ENCODE assay signal across 13 mouse cellular contexts in the genomic region with DNA sequence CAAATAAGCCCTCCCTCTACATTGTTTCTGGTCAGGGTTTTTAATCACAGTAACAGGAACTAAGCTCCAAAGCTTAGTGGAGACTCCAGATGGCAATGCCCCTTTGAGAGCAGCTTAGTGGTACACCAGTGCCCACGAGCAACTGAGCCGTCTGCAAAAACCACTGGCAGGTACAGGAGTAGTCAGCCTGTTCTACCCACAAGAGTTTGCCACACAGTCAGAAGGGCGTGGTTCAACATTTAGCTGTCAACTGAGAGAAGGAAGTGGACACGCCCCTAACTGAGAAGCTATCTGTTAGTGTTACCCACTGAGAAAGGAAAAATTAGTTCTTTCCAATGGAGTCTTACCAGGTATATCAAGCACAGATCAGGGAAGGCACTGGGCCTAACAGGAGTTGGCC. TPM values are rescaled to one million over a fixed set of nuclear protein-coding genes. Genes with fewer than 3 reads are reported as not detected.
DNase-seq lines count a peak whose midpoint lies in the region; ATAC-seq and TF ChIP-seq lines count a peak whose summit lies in the region.
"Had no signal": no experiment of that assay in that cellular context is flagged by ENCODE, and none has a peak within 500 bp of the region (broad histone marks: within the 10 kb centered on the region; RNA-seq: fewer than 3 reads in every experiment).

No protein-coding gene starts in this region.

- WGBS in heart, embryonic 11.5 days (ENCODE audit: insufficient replicate concordance) = 83% methylated on average over 4 of the region's 4 CpGs

- no peak overlapping the region for H3K4me2 ChIP-seq in heart, embryonic 11.5 days
- H3K4me2 ChIP-seq: embryonic facial prominence, embryonic 15.5 days; midbrain, embryonic 15.5 days had no signal

- H3K4me3 ChIP-seq in G1E (ENCODE audit: low read depth, low read length) = no peak overlapping the region; the same call in 1 of the 2 replicates
- no peak overlapping the region for H3K4me3 ChIP-seq in heart, embryonic 11.5 days (ENCODE audit: low read depth, low read length)
- H3K4me3 ChIP-seq: embryonic facial prominence, embryonic 15.5 days; hindbrain, embryonic 10.5 days; midbrain, embryonic 15.5 days had no signal

- no peak overlapping the region for H3K9ac ChIP-seq in heart, embryonic 11.5 days (ENCODE audit: low read depth, low read length)
- H3K9ac ChIP-seq: embryonic facial prominence, embryonic 15.5 days; midbrain, embryonic 15.5 days had no signal

- no peaks in the 10 kb centered on the region for H3K27me3 ChIP-seq in G1E (ENCODE audit: insufficient read depth, low read length)
- H3K27me3 ChIP-seq in heart, embryonic 11.5 days (ENCODE audit: control insufficient read depth, insufficient read depth, low read length) = no peaks in the 10 kb centered on the region
- H3K27me3 ChIP-seq: embryonic facial prominence, embryonic 15.5 days; midbrain, embryonic 15.5 days had no signal

- peaks cover 65% of the 10 kb centered on the region for H3K36me3 ChIP-seq in G1E (replicated peaks)
- no peaks in the 10 kb centered on the region for H3K36me3 ChIP-seq in heart, embryonic 11.5 days (ENCODE audit: control insufficient read depth, insufficient read depth, low read length)
- H3K36me3 ChIP-seq: embryonic facial prominence, embryonic 15.5 days; hindbrain, embryonic 10.5 days; midbrain, embryonic 15.5 days had no signal

- no peaks in the 10 kb centered on the region for H3K9me3 ChIP-seq in G1E (replicated peaks)
- no peaks in the 10 kb centered on the region for H3K9me3 ChIP-seq in heart, embryonic 11.5 days (replicated peaks; ENCODE audit: control insufficient read depth, low read length)
- H3K9me3 ChIP-seq: embryonic facial prominence, embryonic 15.5 days; hindbrain, embryonic 10.5 days; midbrain, embryonic 15.5 days had no signal

- H3K27ac ChIP-seq in heart, embryonic 11.5 days (ENCODE audit: low read depth, low read length) = no peak overlapping the region
- H3K27ac ChIP-seq: embryonic facial prominence, embryonic 15.5 days; hindbrain, embryonic 10.5 days; kidney, postnatal 0 days; midbrain, embryonic 15.5 days had no signal

- H3K4me1 ChIP-seq in G1E (ENCODE audit: insufficient read depth, low read depth, low read length) = peaks cover 73% of the 10 kb centered on the region
- no peaks in the 10 kb centered on the region for H3K4me1 ChIP-seq in heart, embryonic 11.5 days (ENCODE audit: control insufficient read depth, insufficient read depth, low read length)
- H3K4me1 ChIP-seq: hindbrain, embryonic 10.5 days; midbrain, embryonic 15.5 days had no signal

- no peak for TF ChIP-seq CTCF in G1E (IDR thresholded peaks at IDR 0.05; ENCODE audit: low read depth, low read length)

- DNase-seq in 3T3-L1 (ENCODE audit: low read depth, low spot score) = peak; percentile 53
- DNase-seq in G1E (ENCODE audit: low spot score) = no peak
- DNase-seq in induced T-regulatory cell, adult 2 months (ENCODE audit: low read depth) = peak; percentile 88
- DNase-seq in cerebellum, adult 9-11 months = no peak
- DNase-seq in right cerebral cortex, postnatal 4 days = no peak
- DNase-seq in adrenal gland, adult 8-10 months = no peak
- DNase-seq: left cerebral cortex, postnatal 4 days had no signal

- peak; percentile 72 for ATAC-seq in G1E (ENCODE audit: extremely low read depth, insufficient number of reproducible peaks, low FRiP score, poor library complexity, severe bottlenecking)
- ATAC-seq in megakaryocyte progenitor cell, adult 5-6 weeks (replicated peaks; ENCODE audit: poor library complexity) = peak; percentile 71
- ATAC-seq in heart, embryonic 11.5 days (replicated peaks; ENCODE audit: insufficient number of reproducible peaks, low FRiP score, low TSS enrichment) = no peak
- ATAC-seq: midbrain, embryonic 15.5 days had no signal

RNA-seq across cellular contexts. Expression of gene Fyb, which starts 32.1 kb away (rescaled TPM):
- total RNA-seq in G1E (2014; fragmentation: Nextera tagmentation) (292 and 317 TPM in 2 replicates), G1E (2017) (126 and 146 TPM in 2 replicates)
- 1,103 and 1,581 TPM in 2 replicates for polyA plus RNA-seq in G1E (2012)
- 30.8 and 42.1 TPM in 2 replicates for total RNA-seq in megakaryocyte progenitor cell, adult 5-6 weeks (2015)
- 7.2 and 15.9 TPM in 2 replicates for total RNA-seq in megakaryocyte progenitor cell, adult 5-6 weeks (2017)
- 10 to 100 TPM; 19.1 to 48.4 (median 40.8) TPM for total RNA-seq in adrenal gland, adult 8-10 months (2022)
- polyA plus RNA-seq in heart, embryonic 11.5 days (2014; fragmentation: Nextera tagmentation; extraction: Ambion mirVana) = 3.7 and 4.6 TPM in 2 replicates

Comparison
In these comparisons a context has a peak if more than half of its experiments do, and no peak if none do; other contexts are left out.
1. DNase-seq: peak in 3T3-L1 (single experiment) and induced T-regulatory cell, adult 2 months (single experiment); none in G1E (single experiment), cerebellum, adult 9-11 months (single experiment), right cerebral cortex, postnatal 4 days (single experiment) and adrenal gland, adult 8-10 months (single experiment).